Mouse (Mus musculus): ENCODE measurements around the gene Ric8b. TPM values are rescaled to one million over a fixed set of nuclear protein-coding genes. Genes with fewer than 3 reads are reported as not detected.

Ric8b gene
- polyA plus RNA-seq, 1 experiment, result 22.0 TPM

- Histone ChIP-seq H3K4me3 (ENCODE audit: insufficient read depth, low read length) (no peak overlapping the region), H3K27ac (ENCODE audit: insufficient read depth, low read length) (no peak overlapping the region), H3K4me1 (ENCODE audit: control insufficient read depth, insufficient read depth, low read length) (no peaks in the 10 kb centered on the region)
- TF ChIP-seq CTCF (IDR thresholded peaks at IDR 0.05; ENCODE audit: borderline replicate concordance, insufficient read depth, low read length) (no peak), POLR2A (IDR thresholded peaks at IDR 0.05; ENCODE audit: low read depth, low read length) (no peak)
Measured at GRCm38 (mm10) chr10:85044191-85044711, 126.8 kb downstream of the Ric8b start.

DNA sequence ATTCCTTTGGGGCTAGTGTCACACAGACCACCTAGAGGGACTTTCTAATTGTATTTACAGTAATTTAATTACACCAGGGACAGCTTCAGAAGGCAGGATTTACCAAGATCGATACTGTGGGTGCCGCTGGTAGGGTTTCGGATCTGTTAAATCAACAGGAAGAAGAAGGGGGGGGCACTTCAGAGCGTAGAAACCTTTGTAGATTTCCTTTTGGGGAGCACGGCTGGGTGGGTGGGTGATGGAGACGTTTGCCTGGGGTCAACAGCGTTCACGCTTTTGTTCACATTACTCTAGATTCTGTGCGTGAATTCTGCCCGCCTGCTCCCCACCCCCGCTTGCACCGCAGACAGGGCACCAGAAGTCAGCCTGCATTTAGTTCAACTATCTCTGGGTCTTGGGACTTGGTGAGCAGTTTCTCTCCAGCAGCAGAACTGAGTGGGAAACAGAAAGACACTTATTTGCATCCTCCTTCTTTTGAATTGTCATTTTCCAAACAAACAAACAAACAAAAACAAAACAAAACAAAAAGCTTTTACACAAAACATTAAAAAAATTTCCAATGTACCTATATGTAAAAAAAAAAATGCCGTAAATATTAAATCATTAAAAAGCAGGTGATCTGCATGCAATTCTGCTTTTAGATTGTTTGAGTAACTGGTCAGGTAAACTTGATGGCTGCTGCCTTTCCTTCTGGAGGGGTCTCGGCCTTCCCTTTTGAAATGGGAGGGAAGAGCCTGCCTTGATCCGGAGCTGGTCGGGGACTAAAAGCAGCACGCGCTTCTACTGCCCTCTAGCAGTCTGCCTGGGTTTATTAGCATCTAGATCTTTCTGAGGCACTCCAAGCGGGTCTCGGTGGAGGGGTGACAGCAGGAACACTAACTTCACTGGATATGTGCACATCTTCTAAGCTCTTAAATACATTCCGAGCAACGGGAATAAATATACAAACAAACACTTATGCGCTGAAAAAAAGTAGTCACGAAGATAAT is 127.6 kb downstream of the Ric8b start:
- Histone ChIP-seq H3K27ac (ENCODE audit: insufficient read depth, low read length) (no peak overlapping the region), H3K4me3 (ENCODE audit: insufficient read depth, low read length) (no peak overlapping the region), H3K4me1 (ENCODE audit: control insufficient read depth, insufficient read depth, low read length) (no peaks in the 10 kb centered on the region)
- TF ChIP-seq POLR2A (IDR thresholded peaks at IDR 0.05; ENCODE audit: low read depth, low read length) (no peak), CTCF (IDR thresholded peaks at IDR 0.05; ENCODE audit: borderline replicate concordance, insufficient read depth, low read length) (peak; percentile 55)

- H3K27ac ChIP-seq (ENCODE audit: insufficient read depth, low read length), result no peak overlapping the region
- no peaks in the 10 kb centered on the region for H3K4me1 ChIP-seq (ENCODE audit: control insufficient read depth, insufficient read depth, low read length)
- peak; percentile 11; the same call in 1 of the 2 replicates for TF ChIP-seq CTCF (IDR thresholded peaks at IDR 0.05; ENCODE audit: borderline replicate concordance, insufficient read depth, low read length)
- no peak for TF ChIP-seq POLR2A (IDR thresholded peaks at IDR 0.05; ENCODE audit: low read depth, low read length)
- H3K4me3 ChIP-seq (ENCODE audit: insufficient read depth, low read length), result no peak overlapping the region
Measured at GRCm38 (mm10) chr10:85046585-85046984, 129.2 kb downstream of the Ric8b start.

- no peak overlapping the region for H3K4me3 ChIP-seq (ENCODE audit: insufficient read depth, low read length)
- H3K27ac ChIP-seq (ENCODE audit: insufficient read depth, low read length), result no peak overlapping the region
- no peaks in the 10 kb centered on the region for H3K4me1 ChIP-seq (ENCODE audit: control insufficient read depth, insufficient read depth, low read length)
- TF ChIP-seq POLR2A (IDR thresholded peaks at IDR 0.05; ENCODE audit: low read depth, low read length) (no peak), CTCF (IDR thresholded peaks at IDR 0.05; ENCODE audit: borderline replicate concordance, insufficient read depth, low read length) (no peak)
Measured at GRCm38 (mm10) chr10:85048008-85048407, 130.6 kb downstream of the Ric8b start.

GRCm38 (mm10) chr10:85050668-85051208 is 133.3 kb downstream of the Ric8b start:
- Histone ChIP-seq H3K4me3 (ENCODE audit: insufficient read depth, low read length) (no peak overlapping the region), H3K27ac (ENCODE audit: insufficient read depth, low read length) (no peak overlapping the region), H3K4me1 (ENCODE audit: control insufficient read depth, insufficient read depth, low read length) (no peaks in the 10 kb centered on the region)
- no peak for TF ChIP-seq CTCF (IDR thresholded peaks at IDR 0.05; ENCODE audit: borderline replicate concordance, insufficient read depth, low read length)
- no peak for TF ChIP-seq POLR2A (IDR thresholded peaks at IDR 0.05; ENCODE audit: low read depth, low read length)

- no peaks in the 10 kb centered on the region for H3K4me1 ChIP-seq (ENCODE audit: control insufficient read depth, insufficient read depth, low read length)
- no peak overlapping the region for H3K27ac ChIP-seq (ENCODE audit: insufficient read depth, low read length)
- TF ChIP-seq CTCF (IDR thresholded peaks at IDR 0.05; ENCODE audit: borderline replicate concordance, insufficient read depth, low read length), result no peak
- TF ChIP-seq POLR2A (IDR thresholded peaks at IDR 0.05; ENCODE audit: low read depth, low read length), result no peak
- no peak overlapping the region for H3K4me3 ChIP-seq (ENCODE audit: insufficient read depth, low read length)
Measured at GRCm38 (mm10) chr10:85052451-85052850, 135.0 kb downstream of the Ric8b start.

GRCm38 (mm10) chr10:85054876-85055275 is 137.5 kb downstream of the Ric8b start:
- H3K27ac ChIP-seq (ENCODE audit: insufficient read depth, low read length), result no peak overlapping the region
- TF ChIP-seq POLR2A (IDR thresholded peaks at IDR 0.05; ENCODE audit: low read depth, low read length), result no peak
- no peak for TF ChIP-seq CTCF (IDR thresholded peaks at IDR 0.05; ENCODE audit: borderline replicate concordance, insufficient read depth, low read length)
- peaks cover 3% of the 10 kb centered on the region; the same call in 1 of the 2 replicates for H3K4me1 ChIP-seq (ENCODE audit: control insufficient read depth, insufficient read depth, low read length)
- H3K4me3 ChIP-seq (ENCODE audit: insufficient read depth, low read length), result no peak overlapping the region

Other genes with a start within 250 kb of the Ric8b start
- 0.70 TPM in 1 of 2 replicates, not detected in the other for gene Rfx4, start 161.6 kb upstream of the Ric8b start, polyA plus RNA-seq (2011; ENCODE audit: insufficient read length, low read depth, missing spikeins)
- 1.6 and 2.3 TPM in 2 replicates for gene Fhl4, start 184.9 kb downstream of the Ric8b start, polyA plus RNA-seq (2011; ENCODE audit: insufficient read length, low read depth, missing spikeins)
- gene Tmem263, start 185.0 kb downstream of the Ric8b start, polyA plus RNA-seq (2011; ENCODE audit: insufficient read length, low read depth, missing spikeins), result 63.5 and 79.4 TPM in 2 replicates
- gene Mterf2, start 210.4 kb downstream of the Ric8b start, polyA plus RNA-seq (2011; ENCODE audit: insufficient read length, low read depth, missing spikeins), result 7.9 and 11.7 TPM in 2 replicates